Mouse (Mus musculus): ENCODE results near the gene Top3b.
"Not testable (repeated sequence)": the region's sequence is repeated elsewhere in the genome, so short reads cannot be mapped to it uniquely, and the experiment has no call there.

Top3b gene

DNA sequence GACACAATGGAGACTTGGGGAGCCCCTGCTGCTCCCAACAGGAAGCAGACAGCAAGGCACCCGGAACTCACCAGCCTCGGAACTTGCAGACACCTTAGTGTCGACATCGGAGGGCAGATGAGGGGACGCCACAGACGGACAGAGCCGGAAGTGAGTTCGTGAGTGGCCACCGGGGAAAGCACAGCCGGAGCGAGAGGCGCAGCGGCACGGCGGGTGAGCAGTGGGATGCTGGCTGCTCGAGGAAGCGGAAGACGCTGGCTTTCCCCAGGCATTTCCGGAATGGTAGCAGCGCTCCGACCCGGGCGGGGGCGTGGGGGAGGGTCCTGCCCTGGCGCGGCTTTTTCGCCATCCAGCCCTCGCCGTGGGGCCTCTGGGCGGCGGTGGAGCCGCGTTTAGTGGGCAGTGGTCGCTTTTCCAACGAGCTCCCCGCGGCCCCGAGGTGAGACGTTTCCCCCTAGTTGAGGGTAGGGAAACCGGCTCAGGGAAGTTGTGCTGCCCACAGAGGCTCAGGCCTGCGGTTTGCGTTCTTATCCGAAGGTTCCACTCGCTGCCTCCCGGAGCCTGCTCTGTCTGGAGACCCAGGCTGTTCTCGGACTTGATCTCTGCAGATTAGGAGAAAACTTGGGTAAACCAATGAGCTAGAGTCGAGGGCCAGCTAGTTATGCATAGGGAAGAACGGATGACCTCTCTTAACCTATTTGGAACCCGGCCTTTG, at the start of gene Top3b, which contains the start of gene Vpreb1:
TSS of gene Top3b (plus strand) at position 120 of the 715 bp plus-strand sequence.
TSS of gene Vpreb1 (minus strand) at position 227 of the 715 bp plus-strand sequence.
- DNase-seq (ENCODE audit: low spot score in 2 of 2): peak; percentile 86 to 88

DNA sequence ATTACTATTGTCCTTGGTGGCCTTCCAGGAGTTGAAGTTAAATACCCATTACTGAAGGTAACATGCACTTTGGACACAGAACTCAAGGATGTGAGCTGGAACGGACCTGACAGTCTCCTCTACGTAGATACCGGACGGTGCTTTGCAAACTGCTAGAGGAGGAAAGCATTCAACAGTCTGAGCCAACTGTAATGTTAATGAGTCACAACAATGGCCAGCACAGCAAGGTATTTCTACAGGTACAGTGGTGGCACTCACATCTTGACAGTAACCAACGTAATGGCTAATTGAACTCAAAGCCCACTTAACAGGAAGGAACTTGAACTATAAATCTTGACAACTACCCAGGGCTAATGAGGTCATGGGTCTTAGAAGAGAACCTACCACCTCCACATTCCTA, 45.1 kb upstream of the Top3b start:
- DNase-seq (ENCODE audit: low spot score in 2 of 2): no peak

DNA sequence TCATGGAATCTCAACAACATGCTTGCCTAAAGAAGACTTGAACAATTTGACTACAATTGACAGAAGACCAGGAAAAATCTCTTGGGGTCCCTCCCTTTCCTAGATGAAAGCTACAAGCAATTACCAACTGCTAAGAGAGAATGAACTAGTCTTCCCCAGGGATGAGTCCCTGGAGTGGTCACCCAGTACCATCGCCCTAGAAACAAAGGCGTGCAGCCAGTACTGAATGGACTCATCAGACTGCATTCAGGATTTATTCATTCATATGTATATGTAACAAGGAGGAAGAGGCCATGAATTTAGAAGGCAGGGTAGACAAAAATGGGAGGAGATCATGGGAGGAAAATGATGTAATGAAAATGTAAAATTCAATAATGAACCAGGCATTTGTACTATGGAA, 44.3 kb upstream of the Top3b start:
- no peak for DNase-seq (ENCODE audit: low spot score in 2 of 2)

DNA sequence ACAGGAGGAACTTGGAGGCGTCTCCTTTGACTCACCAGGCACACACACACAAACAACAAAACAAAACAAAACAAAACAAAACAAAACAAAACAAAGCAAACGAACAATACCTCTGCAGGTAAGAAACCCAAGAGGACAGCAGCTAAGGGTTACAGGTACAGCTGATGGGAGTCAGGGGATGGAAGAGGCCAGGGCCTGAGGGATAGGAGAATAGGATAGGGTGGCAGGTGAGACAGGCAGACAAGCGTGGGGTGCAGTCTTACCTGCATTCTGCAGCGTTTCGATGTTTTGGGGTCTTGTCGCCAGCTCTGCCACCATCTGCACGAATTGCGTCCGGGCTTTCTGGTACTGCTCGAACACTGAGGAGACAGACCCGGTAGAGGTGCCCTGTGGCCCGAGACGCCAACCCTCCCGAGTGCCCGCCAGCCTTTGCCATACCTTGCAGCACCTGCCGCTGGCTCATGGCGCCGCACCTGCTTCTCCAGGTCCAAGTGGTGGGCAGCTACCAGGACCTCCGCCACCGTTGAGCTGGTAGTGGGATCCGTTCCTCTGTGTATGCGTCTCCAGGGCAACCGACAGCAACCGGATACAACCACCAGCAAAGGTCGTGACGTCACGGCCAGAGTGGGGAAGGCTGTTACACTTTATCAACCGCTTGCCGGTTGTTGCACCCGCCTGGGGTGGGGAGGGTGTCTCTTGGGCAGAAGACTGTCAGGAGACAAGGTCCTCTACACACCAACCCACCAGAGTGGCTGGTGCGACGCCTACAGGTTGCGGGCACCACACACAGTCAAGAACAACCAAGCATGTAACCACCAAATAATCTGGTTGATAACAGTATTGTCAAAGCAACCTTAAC, 41.5 kb upstream of the Top3b start, which contains the start of gene Spag6l:
TSS of gene Spag6l (minus strand) at position 700 of the 859 bp plus-strand sequence.
- no peak for DNase-seq (ENCODE audit: low spot score in 2 of 2)

DNA sequence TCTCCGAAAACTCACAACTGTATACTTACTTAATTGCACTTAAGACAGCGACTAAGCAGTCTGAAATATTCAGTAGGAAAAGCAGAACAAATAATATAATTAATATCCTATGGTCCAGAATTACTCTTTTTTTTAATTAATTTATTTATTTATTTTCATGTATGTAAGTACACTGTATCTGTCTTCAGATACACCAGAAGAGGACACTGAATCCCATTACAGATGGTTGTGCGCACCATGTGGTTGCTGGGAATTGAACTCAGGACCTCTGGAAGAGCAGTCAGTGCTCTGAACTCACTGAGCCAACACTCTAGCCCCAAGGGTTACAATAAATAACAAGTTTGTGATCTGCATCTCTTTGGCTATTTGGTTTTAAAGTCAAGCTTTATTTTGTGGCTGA, 40.9 kb upstream of the Top3b start:
- DNase-seq (ENCODE audit: low spot score in 2 of 2): no peak

DNA sequence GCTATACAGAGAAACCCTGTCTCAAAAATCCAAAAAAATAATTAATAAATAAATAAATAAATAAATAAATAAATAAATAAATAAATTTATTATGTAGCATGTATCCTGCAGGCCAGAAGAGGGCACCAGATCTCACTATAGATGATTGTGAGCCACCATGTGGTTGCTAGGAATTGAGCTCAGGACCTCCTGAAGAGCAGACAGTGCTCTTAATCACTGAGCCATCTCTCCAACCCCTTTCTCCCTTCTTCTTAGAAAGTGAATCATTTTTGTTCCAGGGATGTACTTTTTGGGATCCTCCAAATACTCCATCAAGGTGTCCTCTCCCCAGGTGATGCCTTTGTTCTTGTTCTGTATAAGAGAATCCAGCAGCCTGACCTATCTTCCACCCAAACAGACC, 21.3 kb upstream of the Top3b start:
- no peak for DNase-seq (ENCODE audit: low spot score in 2 of 2)

DNA sequence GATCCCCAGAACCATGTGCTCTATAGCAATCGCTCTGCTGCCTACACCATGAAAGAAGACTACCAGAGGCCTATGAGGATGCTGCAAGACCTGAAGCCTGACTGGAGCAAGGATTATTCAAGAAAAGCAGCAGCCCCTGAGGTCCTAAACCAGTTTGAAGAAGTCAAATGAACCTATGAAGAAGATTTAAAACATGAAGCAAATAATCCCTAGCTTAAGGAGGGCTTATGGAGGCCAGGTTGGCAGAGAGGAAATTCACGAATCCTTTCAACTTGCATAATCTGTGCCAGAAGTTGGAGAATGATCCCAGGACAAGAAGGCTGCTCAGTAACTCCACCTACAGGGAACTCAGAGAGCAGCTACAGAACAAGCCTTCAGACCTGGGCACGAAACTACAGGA, 18.1 kb upstream of the Top3b start:
- no peak for DNase-seq (ENCODE audit: low spot score in 2 of 2)

DNA sequence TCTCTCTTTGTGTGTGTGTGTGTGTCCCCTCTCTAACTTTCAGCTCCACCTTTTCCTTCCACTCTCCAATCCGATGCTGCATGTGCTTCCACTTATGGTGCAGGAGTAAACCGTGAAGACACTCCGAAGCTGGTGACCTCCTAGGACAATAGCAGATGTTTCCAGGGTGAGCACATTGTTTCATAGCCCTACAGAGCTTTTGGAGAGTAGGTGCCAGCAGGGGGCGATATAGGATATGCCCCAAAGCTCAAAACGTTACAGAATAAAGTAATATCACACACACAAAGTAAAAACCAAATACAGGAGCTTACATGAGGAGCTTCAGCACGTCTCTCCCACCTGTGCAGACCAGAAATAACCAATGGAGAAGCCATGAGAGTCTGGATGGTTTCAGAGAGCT, 15.7 kb upstream of the Top3b start:
- no peak for DNase-seq (ENCODE audit: low spot score in 2 of 2)

DNA sequence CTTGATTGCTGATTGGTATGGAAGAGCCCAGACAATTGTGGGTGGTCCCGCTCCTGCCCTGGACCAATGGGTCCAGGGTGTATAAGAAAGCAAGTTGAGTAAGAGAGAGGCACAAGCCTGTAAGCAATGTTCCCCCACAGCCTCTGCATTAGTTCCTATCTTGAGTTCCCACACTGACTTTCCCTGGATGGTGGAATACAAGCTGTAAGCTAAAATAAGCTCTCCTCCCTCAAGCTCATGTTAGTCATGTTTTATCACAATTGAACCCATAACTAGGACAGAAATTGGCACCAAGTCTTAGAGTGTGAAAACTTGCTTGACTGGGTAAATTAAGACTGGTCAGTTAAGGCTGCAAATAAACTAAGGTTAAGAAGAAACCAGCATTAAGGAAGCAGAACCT, 15.0 kb upstream of the Top3b start:
- no peak for DNase-seq (ENCODE audit: low spot score in 2 of 2)

DNA sequence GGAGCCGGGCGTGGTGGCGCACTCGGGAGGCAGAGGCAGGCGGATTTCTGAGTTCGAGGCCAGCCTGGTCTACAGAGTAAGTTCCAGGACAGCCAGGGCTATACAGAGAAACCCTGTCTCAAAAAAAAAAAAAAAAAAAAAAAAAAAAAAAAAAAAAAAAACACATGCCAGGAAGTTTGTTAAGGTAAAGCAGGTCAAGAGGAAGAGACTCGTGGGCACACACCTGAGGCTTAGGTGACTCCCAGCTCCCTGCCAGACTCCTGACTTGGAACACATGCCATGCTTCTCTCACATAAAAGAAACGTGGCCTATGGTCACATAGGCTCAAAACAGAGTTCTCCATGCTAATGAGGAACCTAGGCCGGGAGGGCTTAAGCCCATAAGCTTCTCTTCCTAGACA, 14.5 kb upstream of the Top3b start:
- DNase-seq (ENCODE audit: low spot score in 2 of 2): not testable (repeated sequence)

DNA sequence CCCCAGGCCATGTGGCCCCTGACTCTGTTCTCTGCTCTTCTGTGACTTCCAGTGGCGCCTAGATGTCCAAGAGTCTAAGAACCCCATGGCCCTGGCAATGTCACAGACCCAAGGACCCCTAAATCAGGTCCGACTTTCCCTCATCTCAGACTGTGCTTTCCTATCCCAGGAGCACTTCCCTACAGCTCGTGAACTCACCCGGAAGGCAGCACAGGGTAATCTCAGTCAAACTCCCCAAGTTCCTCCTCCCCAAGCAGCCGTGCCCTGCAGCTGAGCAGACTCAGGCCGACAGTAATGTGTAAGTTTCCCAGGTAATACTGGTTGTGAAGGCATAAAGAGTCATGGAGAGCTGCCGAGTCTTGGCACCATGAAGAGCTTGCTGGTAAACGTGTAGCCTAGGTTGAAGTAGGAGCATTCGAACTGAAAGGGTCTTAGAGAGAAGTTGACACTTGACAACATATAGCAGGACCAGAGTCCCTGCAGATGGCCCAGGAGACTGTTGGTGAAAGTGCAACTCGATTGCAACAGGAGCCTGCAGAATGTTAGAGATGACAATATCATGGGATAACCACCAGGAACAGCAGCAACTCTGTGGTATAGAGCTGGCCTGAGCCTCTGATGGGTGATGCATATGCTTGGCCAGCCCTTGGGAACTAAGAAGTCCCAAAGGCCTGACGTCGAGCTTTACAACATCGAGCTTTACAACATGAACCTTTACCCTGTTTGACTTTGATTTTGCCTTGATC, 13.6 kb upstream of the Top3b start:
- DNase-seq (ENCODE audit: low spot score in 2 of 2): no peak

DNA sequence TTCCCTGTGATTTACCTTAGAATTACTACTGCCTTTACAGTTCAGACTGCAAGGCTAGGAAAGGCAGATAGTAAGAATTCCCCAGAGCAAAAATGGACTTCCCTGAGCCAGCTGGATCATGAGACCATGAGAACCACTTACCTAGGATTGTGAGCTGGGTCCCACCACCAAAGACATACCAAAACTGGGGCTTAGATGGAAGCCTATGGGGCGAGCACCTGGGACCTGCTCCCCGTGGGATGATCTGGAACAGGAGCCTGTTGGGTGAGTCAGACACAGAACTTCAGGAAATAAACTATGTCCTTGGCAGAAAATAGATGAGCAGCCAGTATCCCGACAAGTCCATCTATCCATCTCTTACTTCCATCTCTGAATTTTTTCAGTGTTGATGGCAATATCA, 8.2 kb upstream of the Top3b start:
- DNase-seq (ENCODE audit: low spot score in 2 of 2): peak; percentile 4 to 25

DNA sequence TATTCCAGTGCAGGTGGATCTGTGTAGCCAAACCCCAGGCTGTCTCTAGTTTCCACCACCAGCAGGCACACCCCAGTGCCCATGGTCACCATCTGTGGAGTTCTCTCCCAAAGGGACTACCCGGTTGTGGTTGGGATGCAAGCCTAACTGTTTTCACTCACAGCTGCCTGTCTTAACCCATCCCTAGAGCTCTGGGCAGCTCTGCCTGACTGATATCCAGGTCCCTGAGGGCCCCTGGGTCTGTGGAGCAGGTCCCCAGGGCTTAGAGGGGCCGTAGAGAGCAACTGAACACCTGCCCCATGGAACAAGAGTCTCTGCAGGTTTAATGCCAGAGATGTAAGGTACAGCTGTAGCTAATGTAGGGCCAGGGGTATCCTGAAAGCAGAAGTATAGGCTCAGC, 6.6 kb upstream of the Top3b start, which contains the start of gene Igll1:
TSS of gene Igll1 (minus strand) at position 8 of the 400 bp plus-strand sequence.
- DNase-seq (ENCODE audit: low spot score in 2 of 2): peak; percentile 12 to 35

DNA sequence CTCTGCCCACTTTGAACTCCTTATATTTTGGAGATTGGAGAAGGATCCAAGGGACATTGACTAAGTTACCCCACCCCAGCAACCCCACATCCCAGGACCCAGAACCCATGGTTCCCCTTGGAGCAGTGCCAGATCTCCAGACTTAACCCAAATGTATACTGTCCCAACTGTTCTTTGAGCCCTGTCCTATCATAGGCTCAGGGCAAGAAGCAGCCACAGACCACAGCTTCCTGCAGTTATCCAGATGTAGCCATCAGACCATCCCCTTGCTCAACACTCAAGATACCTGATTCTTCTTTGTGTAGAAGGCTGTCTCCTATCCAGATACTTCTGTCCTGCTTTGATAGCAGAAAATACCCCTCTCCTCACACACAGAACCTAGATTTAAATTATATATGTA, 5.3 kb upstream of the Top3b start:
- DNase-seq (ENCODE audit: low spot score in 2 of 2): peak in 1 of 2 experiments; percentile 58

DNA sequence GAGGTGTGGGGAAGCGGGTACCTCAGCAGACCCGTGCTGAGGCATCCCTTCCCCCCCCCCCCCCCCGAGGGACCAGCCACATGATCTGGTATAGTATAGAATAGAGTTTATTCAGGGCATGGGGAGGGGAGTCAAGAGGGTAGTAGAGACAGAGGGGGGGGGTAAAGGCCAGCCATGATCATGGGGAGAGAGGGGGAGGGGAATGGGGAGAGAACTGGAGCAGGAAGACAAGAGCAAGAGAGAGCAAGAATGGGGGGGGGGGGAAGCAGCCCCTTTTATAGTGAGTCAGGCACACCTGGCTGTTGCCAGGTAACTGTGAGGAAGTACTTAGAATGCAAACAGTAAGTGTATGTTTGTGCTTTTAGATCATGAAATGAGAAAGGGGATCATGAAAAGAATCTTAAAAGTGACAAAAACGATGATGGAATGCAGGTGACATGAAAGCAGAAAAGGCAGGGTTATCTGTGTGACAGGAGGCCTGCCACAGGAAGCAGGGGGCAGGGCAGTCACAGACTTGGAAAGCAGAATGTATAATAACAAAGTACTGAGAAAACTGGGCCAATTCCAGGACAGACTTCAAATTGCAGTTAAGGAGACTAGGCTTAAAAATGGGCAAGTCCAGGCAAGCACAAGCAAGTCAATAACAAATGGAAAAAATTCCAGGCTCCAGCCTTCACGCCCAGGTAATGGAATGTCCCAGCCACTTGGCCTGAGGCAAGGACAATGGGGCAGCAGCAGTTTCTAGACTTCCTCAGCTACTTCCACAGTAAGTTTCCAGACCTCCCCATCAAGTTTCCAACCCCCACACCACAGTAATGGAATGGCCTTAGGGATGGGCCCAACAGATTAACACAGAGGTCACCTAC, 4.6 kb upstream of the Top3b start:
- no peak for DNase-seq (ENCODE audit: low spot score in 2 of 2)

DNA sequence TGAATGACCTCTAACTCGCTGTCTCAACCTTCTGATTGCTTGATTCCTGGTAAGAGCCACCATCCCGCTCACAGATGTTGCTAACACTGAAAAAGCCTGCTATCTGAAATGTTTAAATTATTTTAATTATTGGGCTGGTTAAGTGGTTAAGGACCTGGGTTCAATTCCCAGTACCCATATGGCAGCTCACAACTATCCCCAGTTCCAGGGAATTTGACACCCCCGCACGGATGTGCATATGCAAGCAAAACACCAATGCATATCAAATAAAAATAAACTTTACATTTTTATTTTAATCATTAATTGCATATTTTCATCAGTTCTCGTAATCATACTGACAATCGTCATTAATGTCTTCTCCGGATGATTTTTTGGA, 307 bp upstream of the Top3b start:
- DNase-seq (ENCODE audit: low spot score in 2 of 2): no peak

DNA sequence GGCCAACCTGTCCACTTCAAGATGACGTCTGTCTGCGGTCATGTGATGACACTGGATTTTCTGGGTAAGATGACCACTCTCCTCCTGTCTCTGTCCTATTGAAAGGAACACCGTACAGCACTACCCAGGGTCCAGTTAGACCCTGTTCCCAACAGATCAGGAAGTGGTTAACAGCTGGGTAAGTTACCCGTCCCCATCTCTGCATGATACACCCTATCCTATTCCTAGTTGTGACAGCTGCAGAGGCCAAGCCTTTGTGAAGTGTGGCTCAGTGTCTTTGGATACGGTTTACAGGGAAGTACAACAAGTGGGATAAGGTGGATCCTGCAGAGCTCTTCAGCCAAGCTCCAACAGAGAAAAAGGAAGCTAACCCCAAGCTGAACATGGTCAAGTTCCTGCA, 8.5 kb downstream of the Top3b start:
- no peak for DNase-seq (ENCODE audit: low spot score in 2 of 2)

DNA sequence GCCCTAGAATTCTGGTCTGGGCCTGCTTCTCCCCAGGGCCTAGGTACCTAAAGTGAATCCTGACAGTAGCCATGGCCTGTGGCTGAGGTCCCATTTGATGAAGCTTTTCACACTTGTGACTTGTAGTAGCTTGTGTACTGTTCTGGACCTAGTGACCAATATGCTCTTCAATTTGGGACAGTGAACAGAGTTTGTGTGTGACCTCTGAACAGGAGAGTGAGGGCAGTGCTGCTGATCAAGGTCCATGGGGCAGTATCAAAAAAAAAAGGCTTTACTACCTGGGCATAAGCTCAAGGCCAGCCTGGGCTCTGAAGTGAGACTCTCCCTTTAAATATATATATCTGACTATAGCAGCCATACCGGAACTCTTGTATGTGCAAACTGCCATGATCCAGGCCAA, 17.8 kb downstream of the Top3b start:
- no peak for DNase-seq (ENCODE audit: low spot score in 2 of 2)

DNA sequence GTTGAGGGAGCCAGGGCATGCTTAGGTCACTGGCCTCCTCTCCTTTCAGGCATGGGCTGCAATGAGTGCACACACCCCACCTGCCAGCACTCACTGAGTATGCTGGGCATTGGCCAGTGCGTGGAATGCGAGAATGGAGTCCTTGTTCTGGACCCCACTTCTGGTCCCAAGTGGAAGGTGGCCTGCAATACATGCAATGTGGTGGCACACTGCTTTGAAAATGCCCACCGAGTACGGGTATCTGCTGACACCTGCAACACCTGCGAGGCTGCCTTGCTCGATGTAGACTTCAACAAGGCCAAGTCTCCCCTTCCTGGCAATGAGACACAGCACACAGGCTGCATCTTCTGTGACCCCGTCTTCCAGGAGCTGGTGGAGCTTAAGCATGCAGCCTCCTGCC, 21.8 kb downstream of the Top3b start:
- no peak for DNase-seq (ENCODE audit: low spot score in 2 of 2)

DNA sequence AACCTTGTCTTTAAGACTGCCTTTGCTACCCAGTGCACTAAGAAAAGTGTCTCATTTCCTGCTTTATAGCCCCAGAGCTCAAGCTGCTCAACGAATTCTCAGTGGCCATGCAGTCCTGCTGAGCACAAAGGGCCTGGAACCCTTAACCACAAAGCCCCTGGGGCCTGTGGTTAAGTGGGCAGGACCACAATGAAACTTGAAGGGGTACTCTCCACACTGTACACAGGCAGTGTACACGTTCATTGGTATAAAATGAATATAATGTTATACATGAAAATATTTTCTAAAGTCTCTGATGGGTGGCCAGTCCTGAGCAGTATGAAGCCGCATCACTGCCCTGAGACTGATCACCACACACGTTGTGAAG, 25.5 kb downstream of the Top3b start:
- no peak for DNase-seq (ENCODE audit: low spot score in 2 of 2)

DNA sequence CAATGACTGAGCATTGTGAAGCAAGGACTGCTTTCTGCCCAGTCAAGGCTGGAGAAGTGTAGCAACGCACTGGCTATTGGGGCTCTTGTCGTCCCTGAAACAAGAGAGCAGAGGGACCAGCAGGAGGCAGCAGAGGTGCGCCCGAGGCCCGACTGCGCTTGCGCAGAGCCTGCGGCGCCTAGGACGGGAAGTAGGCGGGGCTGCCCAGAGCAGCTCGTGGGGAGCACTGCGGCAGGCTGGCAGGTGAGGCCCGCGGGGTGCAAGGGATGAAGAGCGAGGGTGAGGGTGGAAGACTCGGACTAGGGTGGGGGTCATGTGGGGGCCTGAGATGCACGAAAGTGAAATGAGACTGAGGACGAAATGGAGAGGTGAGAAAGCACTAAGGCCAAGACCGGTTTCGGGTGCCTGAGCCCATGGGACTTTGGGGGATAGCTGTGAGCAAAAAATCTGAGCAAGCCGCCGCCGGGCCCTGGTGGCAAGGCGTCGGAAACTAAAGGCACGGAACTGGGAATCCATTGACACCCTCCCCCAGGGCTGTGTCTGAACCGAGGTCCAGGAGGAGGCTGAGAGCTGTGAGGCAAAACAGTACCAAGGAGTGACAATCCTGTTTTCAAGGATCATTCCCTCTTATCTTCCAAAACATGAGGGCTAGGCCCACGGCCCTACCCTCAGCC, 26.0 kb downstream of the Top3b start, which contains the start of gene Ppm1f:
TSS of gene Ppm1f (plus strand) at position 88 of the 674 bp plus-strand sequence.
- peak; percentile 91 to 94 for DNase-seq (ENCODE audit: low spot score in 2 of 2)
